Mouse (Mus musculus) hindbrain, postnatal 0 days (tissue): ENCODE results near the gene Hecw2. TPM values are rescaled to one million over a fixed set of nuclear protein-coding genes. Genes with fewer than 3 reads are reported as not detected.

Experiments used
- ATAC-seq: fragments of 200-750 bp; cut with Nextera tagmentation; 2 replicates; pipeline ENCODE4 v1.8.0; 2017; ENCODE audit warnings: mild to moderate bottlenecking, moderate TSS enrichment, moderate library complexity
- DNase-seq: peaks from one replicate; pipeline ENCODE4 v3.0.0-alpha.2; 2015; ENCODE audit warnings: low spot score
- H3K27ac ChIP-seq: fragments of 300-500 bp; sonication (generic); 2 replicates; pipeline ENCODE4 v1.5.1; 2014; ENCODE audit warnings: mild to moderate bottlenecking
- H3K27me3 ChIP-seq: fragments of 300-500 bp; sonication (generic); 2 replicates; pipeline ENCODE4 v1.6.1; 2014; ENCODE audit warnings: low read length, mixed read lengths; ENCODE audit not compliant: insufficient read depth
- H3K36me3 ChIP-seq: fragments of 300-500 bp; sonication (generic); 2 replicates; pipeline ENCODE4 v1.6.1; 2014; ENCODE audit warnings: low read length, mixed read lengths; ENCODE audit not compliant: insufficient read depth
- H3K4me1 ChIP-seq: fragments of 300-500 bp; sonication (generic); 2 replicates; pipeline ENCODE4 v1.6.1; 2014; ENCODE audit warnings: antibody characterized with exemption, low read length, mixed read lengths; ENCODE audit not compliant: insufficient read depth
- H3K4me2 ChIP-seq: fragments of 300-500 bp; sonication (generic); 2 replicates; pipeline ENCODE4 v1.6.1; 2014; ENCODE audit warnings: low read depth, mild to moderate bottlenecking, low read length, moderate library complexity, mixed read lengths
- H3K4me3 ChIP-seq: fragments of 300-500 bp; sonication (generic); 2 replicates; pipeline ENCODE4 v1.5.1; 2014; ENCODE audit warnings: low read length
- H3K9ac ChIP-seq: fragments of 300-500 bp; sonication (generic); replicated peaks from 2 replicates; pipeline ENCODE4 v1.6.1; 2014; ENCODE audit warnings: mild to moderate bottlenecking, low read length, moderate library complexity, mixed read lengths
- H3K9me3 ChIP-seq: fragments of 300-500 bp; sonication (generic); 2 replicates; pipeline ENCODE4 v1.6.1; 2016; ENCODE audit warnings: low read length, mixed read lengths
- CTCF ChIP-seq: IDR thresholded peaks from 2 replicates; pipeline ENCODE4 v1.5.1; 2016; ENCODE audit warnings: antibody characterized with exemption, control low read depth, low read depth
- WGBS: fragments of 180-500 bp; shearing (Covaris S2); extraction: QIAGEN DNeasy Blood & Tissue Kit; methylation state at CpG from one replicate; pipeline ENCODE4 v1.1.7; 2014; 5-methylcytosine and 5-hydroxymethylcytosine counted together
- microRNA-seq, 2 experiments: library from miRNA; unstranded; fragments of <30 nt; microRNA quantifications; one replicate each; pipeline ENCODE4; 2016
- polyA plus RNA-seq: library from polyadenylated mRNA; unstranded; fragments of >200 nt; fragmentation: Nextera tagmentation; extraction: Ambion mirVana; gene quantifications from 2 replicates; pipeline ENCODE4 v1.2.1, GENCODE M21; 2015
- total RNA-seq: library from RNA; depleted of rRNA; stranded (reverse); fragments of >200 nt; gene quantifications from 2 replicates; pipeline ENCODE4 v1.2.3, GENCODE M21; 2014; rRNA removed

Gene Hecw2
- total and polyA plus RNA-seq, 2 experiments from 2014 or later: 6.3 to 21.1 TPM

GRCm38 (mm10) chr1:53775036-53775435, 419.9 kb downstream of the Hecw2 start:
- ATAC-seq (no peak), DNase-seq (no peak)
- Histone ChIP-seq H3K27me3 (no peaks in the 10 kb centered on the region), H3K4me2 (no peak overlapping the region), H3K36me3 (no peaks in the 10 kb centered on the region), H3K4me3 (no peak overlapping the region), H3K4me1 (no peaks in the 10 kb centered on the region), H3K9me3 (no peaks in the 10 kb centered on the region), H3K9ac (no peak overlapping the region), H3K27ac (no peak overlapping the region)
- WGBS: 91% methylated on average over 6 of the region's 6 CpGs
- TF ChIP-seq CTCF: no peak

GRCm38 (mm10) chr1:53774571-53774970, 420.4 kb downstream of the Hecw2 start:
- 92% methylated on average over 3 of the region's 3 CpGs for whole genome bisulfite sequencing
- DNase-seq: no peak
- Histone ChIP-seq H3K27ac (no peak overlapping the region), H3K4me2 (no peak overlapping the region), H3K36me3 (no peaks in the 10 kb centered on the region), H3K4me3 (no peak overlapping the region), H3K4me1 (no peaks in the 10 kb centered on the region), H3K9ac (no peak overlapping the region), H3K27me3 (no peaks in the 10 kb centered on the region), H3K9me3 (no peaks in the 10 kb centered on the region)
- ATAC-seq: no peak
- TF ChIP-seq CTCF: no peak

- no peaks in the 10 kb centered on the region for H3K27me3 ChIP-seq
- 60% methylated on average over 6 of the region's 6 CpGs for WGBS
- ATAC-seq (no peak), DNase-seq (no peak)
- no peaks in the 10 kb centered on the region for H3K4me1 ChIP-seq
- H3K4me3 ChIP-seq: no peak overlapping the region
- H3K36me3 ChIP-seq: no peaks in the 10 kb centered on the region
- H3K9me3 ChIP-seq: no peaks in the 10 kb centered on the region
- no peak overlapping the region for H3K27ac ChIP-seq
- H3K4me2 ChIP-seq: no peak overlapping the region
- TF ChIP-seq CTCF: no peak
- H3K9ac ChIP-seq: no peak overlapping the region
Measured at GRCm38 (mm10) chr1:53773994-53774393, 421.0 kb downstream of the Hecw2 start.

GRCm38 (mm10) chr1:53772967-53773366, 422.0 kb downstream of the Hecw2 start:
- DNase-seq: no peak
- no peaks in the 10 kb centered on the region for H3K27me3 ChIP-seq
- no peaks in the 10 kb centered on the region for H3K9me3 ChIP-seq
- H3K4me3 ChIP-seq: no peak overlapping the region
- H3K4me1 ChIP-seq: no peaks in the 10 kb centered on the region
- no peaks in the 10 kb centered on the region for H3K36me3 ChIP-seq
- H3K4me2 ChIP-seq: no peak overlapping the region
- 91% methylated on average over 3 of the region's 3 CpGs for WGBS
- no peak overlapping the region for H3K9ac ChIP-seq
- no peak for TF ChIP-seq CTCF
- ATAC-seq: no peak
- no peak overlapping the region for H3K27ac ChIP-seq

GRCm38 (mm10) chr1:53771476-53771875, 423.5 kb downstream of the Hecw2 start:
- ATAC-seq (no peak), DNase-seq (no peak)
- Histone ChIP-seq H3K4me1 (no peaks in the 10 kb centered on the region), H3K4me3 (no peak overlapping the region), H3K27ac (no peak overlapping the region), H3K36me3 (no peaks in the 10 kb centered on the region), H3K27me3 (no peaks in the 10 kb centered on the region), H3K9ac (no peak overlapping the region), H3K4me2 (no peak overlapping the region), H3K9me3 (no peaks in the 10 kb centered on the region)
- TF ChIP-seq CTCF: no peak
- WGBS: 92% methylated on average over 6 of the region's 6 CpGs

GRCm38 (mm10) chr1:53766112-53766511, 428.9 kb downstream of the Hecw2 start:
- Histone ChIP-seq H3K9me3 (no peaks in the 10 kb centered on the region), H3K4me1 (no peaks in the 10 kb centered on the region), H3K27ac (no peak overlapping the region), H3K4me2 (no peak overlapping the region), H3K9ac (no peak overlapping the region), H3K4me3 (no peak overlapping the region), H3K27me3 (no peaks in the 10 kb centered on the region), H3K36me3 (no peaks in the 10 kb centered on the region)
- no peak for ATAC-seq
- TF ChIP-seq CTCF: no peak
- WGBS: 72% methylated on average over 2 of the region's 2 CpGs
- no peak for DNase-seq

GRCm38 (mm10) chr1:53757316-53757715, 437.7 kb downstream of the Hecw2 start:
- Histone ChIP-seq H3K27me3 (no peaks in the 10 kb centered on the region), H3K36me3 (no peaks in the 10 kb centered on the region), H3K9me3 (no peaks in the 10 kb centered on the region), H3K27ac (no peak overlapping the region), H3K4me1 (no peaks in the 10 kb centered on the region), H3K9ac (no peak overlapping the region), H3K4me2 (no peak overlapping the region), H3K4me3 (no peak overlapping the region)
- DNase-seq (no peak), ATAC-seq (no peak)
- WGBS: 91% methylated on average over 4 of the region's 4 CpGs
- no peak for TF ChIP-seq CTCF

Small RNA genes lying within 50 kb of the gene (microRNA-seq; reads per million reads assigned to microRNA genes)
- gene Mir7681: 0 to 0.18 reads per million in 2 experiments

Other genes starting within 250 kb of the Hecw2 start
- not detected in 2 replicates for gene Ccdc150, start 55.5 kb upstream of the Hecw2 start, total RNA-seq
- 0.11 and 0.15 TPM in 2 replicates for gene Ccdc150, start 55.5 kb upstream of the Hecw2 start, polyA plus RNA-seq
- gene Gtf3c3, start 243.8 kb upstream of the Hecw2 start, total RNA-seq: 19.1 and 21.5 TPM in 2 replicates
- gene Gtf3c3, start 243.8 kb upstream of the Hecw2 start, polyA plus RNA-seq: 16.7 and 19.2 TPM in 2 replicates